Mouse (Mus musculus) limb, embryonic 10.5 days (tissue): ENCODE data around the gene Mfge8. TPM values are rescaled to one million over a fixed set of nuclear protein-coding genes. Genes with fewer than 3 reads are reported as not detected.

ENCODE experiments used
- DNase-seq: peaks from one replicate; pipeline ENCODE4 v3.0.0-alpha.2; 2017; ENCODE audit warnings: low spot score
- H3K27ac ChIP-seq: fragments of 300-500 bp; sonication (generic); 2 replicates; pipeline ENCODE4 v1.5.1; 2016; ENCODE audit warnings: mild to moderate bottlenecking
- H3K27me3 ChIP-seq: fragments of 300-500 bp; sonication (generic); 2 replicates; pipeline ENCODE4 v1.6.1; 2016; ENCODE audit warnings: low read depth, mild to moderate bottlenecking; ENCODE audit not compliant: poor library complexity, severe bottlenecking
- H3K36me3 ChIP-seq: fragments of 300-500 bp; sonication (generic); 2 replicates; pipeline ENCODE4 v1.6.1; 2016; ENCODE audit warnings: mild to moderate bottlenecking, moderate library complexity
- H3K4me1 ChIP-seq: fragments of 300-500 bp; sonication (generic); 2 replicates; pipeline ENCODE4 v1.6.1; 2016
- H3K4me3 ChIP-seq: fragments of 300-500 bp; sonication (generic); 2 replicates; pipeline ENCODE4 v1.5.1; 2016; ENCODE audit warnings: mild to moderate bottlenecking, moderate library complexity
- H3K9me3 ChIP-seq: fragments of 300-500 bp; sonication (generic); replicated peaks from 2 replicates; pipeline ENCODE4 v1.6.1; 2016; ENCODE audit warnings: mild to moderate bottlenecking
- WGBS: fragments of 180-500 bp; shearing (Covaris S2); methylation state at CpG from one replicate; pipeline ENCODE4 v1.1.7; 2016; 5-methylcytosine and 5-hydroxymethylcytosine counted together
- polyA plus RNA-seq: library from polyadenylated mRNA; unstranded; fragments of >200 nt; fragmentation: Nextera tagmentation; extraction: Ambion mirVana; gene quantifications from 2 replicates; pipeline ENCODE4 v1.2.1, GENCODE M21; 2016

Gene Mfge8
- polyA plus RNA-seq, 1 experiment from 2014 or later = 176 TPM

DNA sequence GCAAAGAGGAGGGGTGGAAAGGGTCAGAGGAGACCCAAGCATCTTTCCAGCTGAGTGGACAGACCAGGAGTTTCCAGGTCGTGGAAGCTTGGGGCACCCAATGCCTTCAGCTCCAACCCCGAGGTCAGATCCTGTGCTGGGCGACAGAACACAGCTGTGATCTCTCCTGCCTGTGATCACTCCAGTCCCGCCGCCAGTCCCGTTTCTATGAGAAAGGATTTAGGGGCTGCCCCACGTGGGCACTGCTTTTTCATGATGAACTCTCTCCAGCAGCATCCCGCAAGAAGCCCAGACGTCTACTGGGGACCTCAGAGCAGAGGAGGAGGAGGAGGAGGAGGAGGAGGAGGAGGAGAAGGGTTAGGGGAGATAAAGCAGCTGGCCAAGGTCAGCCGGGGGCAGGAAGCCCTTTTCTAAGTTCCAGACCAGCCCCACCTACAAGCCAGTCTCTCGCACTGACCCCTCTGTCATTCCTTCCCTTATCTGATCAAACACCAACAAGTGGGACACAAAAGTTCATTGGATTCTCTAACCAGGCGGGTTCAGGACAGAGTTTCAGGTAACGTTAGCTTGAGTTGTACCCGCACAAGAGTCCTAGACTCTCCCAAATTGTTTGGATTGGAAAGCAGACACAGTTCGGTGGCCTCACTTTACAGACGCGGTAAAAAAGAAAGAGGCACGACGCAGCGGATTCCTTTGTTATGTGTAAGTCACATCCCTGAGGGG lies 768 bp downstream of the Mfge8 start:
- 2% methylated on average over 20 of the region's 20 CpGs for WGBS
- peaks cover 32% of the 10 kb centered on the region for H3K4me1 ChIP-seq
- peaks cover 24% of the 10 kb centered on the region for H3K36me3 ChIP-seq
- peak overlapping the region; percentile 92 for H3K27ac ChIP-seq
- DNase-seq = peak; percentile 50
- no peaks in the 10 kb centered on the region for H3K27me3 ChIP-seq
- H3K9me3 ChIP-seq = no peaks in the 10 kb centered on the region
- H3K4me3 ChIP-seq = peak overlapping the region; percentile 72

DNA sequence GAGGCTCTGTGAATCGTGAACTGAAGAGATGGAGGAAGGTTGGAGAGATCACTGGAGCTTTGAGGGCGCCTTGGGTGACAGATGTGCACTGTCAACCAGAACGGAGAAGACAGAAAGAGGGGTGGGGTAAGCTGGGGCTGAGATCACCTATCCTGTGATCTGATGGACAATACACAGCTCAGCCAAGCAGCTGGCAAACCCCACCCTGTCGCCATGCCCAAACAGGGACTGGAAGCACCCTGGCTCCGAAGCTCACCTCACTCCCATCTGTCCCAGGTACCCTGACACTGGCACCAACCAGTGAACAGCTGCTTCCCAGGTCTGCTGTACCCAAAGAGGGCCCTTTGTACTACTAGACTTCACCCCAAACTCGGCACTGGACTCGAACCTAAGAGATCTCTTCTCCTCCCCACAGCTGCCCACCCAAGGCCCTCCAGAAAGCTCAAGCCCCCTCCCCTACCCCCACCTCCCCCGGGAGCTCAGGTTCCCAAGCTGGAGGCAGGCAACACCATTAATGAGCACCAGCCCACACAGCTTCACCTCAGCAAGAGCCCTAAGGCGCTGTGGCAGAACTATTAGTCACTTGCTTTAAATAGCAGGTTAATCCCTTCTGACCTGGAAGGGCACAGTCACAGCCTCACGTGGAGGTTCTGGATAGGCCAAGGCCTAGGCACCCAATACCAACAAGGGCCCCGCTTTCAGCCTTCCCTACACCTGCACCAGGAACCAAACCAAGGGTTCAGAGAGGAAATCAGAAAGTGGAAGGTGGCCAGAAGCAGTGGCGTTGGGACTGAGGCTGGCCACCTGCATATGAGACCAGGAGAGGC lies 1.6 kb downstream of the Mfge8 start:
- 46% methylated on average over 12 of the region's 12 CpGs for WGBS

DNA sequence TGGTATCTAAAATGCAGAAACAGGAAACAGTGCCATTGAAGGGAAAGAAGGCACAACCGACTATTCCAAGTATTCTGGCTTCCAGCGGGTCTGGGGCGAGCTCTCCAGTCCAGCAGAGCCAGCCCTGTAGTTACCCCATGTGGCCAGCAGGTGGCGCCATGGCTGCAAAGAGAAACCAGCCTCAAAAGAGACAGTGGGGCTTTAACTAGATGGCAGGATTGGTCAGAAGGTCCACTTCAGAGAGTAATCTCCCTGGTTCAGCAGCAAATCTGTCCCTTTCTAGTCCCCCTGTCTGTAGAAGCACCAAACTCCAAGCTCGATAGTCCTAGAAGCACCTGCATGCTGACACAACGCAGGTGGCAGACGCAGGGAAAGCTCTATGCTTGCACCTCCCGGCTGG lies 8.0 kb downstream of the Mfge8 start:
- Histone ChIP-seq H3K27me3 (no peaks in the 10 kb centered on the region), H3K4me3 (no peak overlapping the region), H3K27ac (no peak overlapping the region), H3K4me1 (no peaks in the 10 kb centered on the region), H3K9me3 (no peaks in the 10 kb centered on the region), H3K36me3 (peaks cover 93% of the 10 kb centered on the region)
- DNase-seq = peak; percentile 90
- 43% methylated on average over 8 of the region's 8 CpGs for WGBS

More for the DNA sequence above, 1.6 kb downstream of the Mfge8 start:
- Histone ChIP-seq H3K4me3 (peak overlapping the region; percentile 72), H3K36me3 (peaks cover 33% of the 10 kb centered on the region), H3K4me1 (peaks cover 32% of the 10 kb centered on the region), H3K27me3 (no peaks in the 10 kb centered on the region), H3K27ac (peak overlapping the region; percentile 92), H3K9me3 (no peaks in the 10 kb centered on the region)
- peak; percentile 49 for DNase-seq

DNA sequence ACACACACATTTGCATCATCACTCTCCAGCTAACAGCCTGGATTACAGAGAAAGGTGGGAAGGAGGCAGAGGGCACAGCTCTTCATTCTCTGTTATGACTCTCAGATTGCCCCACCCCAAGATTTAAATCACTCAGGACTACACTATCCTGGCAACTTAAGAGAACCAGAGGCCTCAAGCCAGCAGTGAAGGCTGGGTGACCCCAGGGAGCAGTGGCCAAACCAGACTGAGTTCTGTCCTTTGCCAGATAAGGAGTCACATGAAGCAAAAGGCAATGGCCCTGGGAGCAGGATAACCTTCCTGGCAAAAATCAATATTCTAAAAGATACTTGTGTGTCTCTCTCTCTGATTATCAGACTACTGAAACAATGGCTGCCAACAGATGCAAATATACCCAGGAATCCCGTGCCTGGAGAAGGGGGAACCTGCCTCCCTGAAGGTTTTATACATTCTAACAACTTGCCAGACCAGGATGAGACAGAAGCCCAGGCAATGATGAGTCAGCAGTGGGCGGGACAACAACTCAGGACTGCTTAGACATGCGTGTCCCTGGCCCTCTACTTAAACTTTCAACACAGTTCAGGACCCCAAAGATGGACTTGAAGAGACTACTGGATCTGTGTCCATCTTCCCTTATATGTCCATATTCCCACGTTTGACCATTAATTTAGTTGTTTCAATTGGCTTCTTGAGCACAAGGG lies 8.8 kb downstream of the Mfge8 start:
- no peaks in the 10 kb centered on the region for H3K27me3 ChIP-seq
- no peak overlapping the region for H3K27ac ChIP-seq
- H3K4me1 ChIP-seq = no peaks in the 10 kb centered on the region
- DNase-seq = no peak
- no peak overlapping the region for H3K4me3 ChIP-seq
- peaks cover 97% of the 10 kb centered on the region for H3K36me3 ChIP-seq
- H3K9me3 ChIP-seq = no peaks in the 10 kb centered on the region
- 70% methylated on average over 4 of the region's 4 CpGs for WGBS

DNA sequence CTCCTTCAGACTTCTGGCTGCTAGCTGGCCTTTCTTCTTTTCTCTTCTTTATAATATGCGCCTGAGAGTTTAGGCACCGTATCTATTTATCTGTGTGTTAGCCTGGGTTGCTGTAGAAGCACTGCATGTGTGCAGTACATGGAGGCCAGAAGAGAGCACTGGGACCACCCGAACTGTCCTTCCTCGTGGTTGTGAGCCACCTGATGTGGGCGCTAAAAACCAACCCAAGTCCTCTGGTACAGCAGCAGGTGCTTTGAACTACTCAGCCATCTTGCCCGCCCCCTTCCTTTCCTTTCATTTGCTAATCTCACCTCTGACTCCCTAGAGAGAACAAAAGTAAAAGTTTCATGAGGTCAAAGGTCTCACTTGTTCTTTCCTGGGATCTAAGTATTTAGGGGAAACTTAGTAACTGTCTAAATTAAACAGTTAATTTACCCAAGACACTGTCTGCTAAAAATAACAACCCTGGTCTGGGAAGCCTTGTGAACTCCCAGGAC lies 9.5 kb downstream of the Mfge8 start:
- peaks cover 97% of the 10 kb centered on the region for H3K36me3 ChIP-seq
- 68% methylated on average over 6 of the region's 6 CpGs for WGBS
- no peaks in the 10 kb centered on the region for H3K4me1 ChIP-seq
- H3K4me3 ChIP-seq = no peak overlapping the region
- no peaks in the 10 kb centered on the region for H3K9me3 ChIP-seq
- DNase-seq = no peak
- no peaks in the 10 kb centered on the region for H3K27me3 ChIP-seq
- no peak overlapping the region for H3K27ac ChIP-seq

DNA sequence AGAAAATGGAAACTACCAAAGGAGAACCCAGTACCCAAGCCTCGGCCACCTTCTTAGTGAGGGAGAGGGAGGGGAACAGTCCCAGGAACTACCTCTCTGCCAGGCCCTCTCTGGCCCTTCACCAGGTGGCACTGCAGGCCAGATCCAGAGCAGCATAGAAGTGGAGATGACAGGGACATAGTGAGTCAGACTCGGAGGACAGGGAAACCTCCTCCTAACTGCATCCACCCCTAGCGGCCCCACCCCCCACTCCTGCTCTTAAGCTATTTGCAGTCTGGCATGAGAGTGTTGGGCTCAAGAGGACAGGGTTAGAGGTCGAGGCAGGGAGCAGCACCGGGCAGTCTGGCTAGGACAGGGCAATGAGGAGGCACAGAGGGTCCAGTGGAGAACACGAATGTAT lies 15.5 kb downstream of the Mfge8 start:
- Histone ChIP-seq H3K9me3 (no peaks in the 10 kb centered on the region), H3K4me3 (no peak overlapping the region), H3K4me1 (peaks cover 31% of the 10 kb centered on the region), H3K36me3 (peaks cover 55% of the 10 kb centered on the region), H3K27me3 (peaks cover 22% of the 10 kb centered on the region), H3K27ac (no peak overlapping the region)
- no peak for DNase-seq
- 26% methylated on average over 6 of the region's 6 CpGs for WGBS

DNA sequence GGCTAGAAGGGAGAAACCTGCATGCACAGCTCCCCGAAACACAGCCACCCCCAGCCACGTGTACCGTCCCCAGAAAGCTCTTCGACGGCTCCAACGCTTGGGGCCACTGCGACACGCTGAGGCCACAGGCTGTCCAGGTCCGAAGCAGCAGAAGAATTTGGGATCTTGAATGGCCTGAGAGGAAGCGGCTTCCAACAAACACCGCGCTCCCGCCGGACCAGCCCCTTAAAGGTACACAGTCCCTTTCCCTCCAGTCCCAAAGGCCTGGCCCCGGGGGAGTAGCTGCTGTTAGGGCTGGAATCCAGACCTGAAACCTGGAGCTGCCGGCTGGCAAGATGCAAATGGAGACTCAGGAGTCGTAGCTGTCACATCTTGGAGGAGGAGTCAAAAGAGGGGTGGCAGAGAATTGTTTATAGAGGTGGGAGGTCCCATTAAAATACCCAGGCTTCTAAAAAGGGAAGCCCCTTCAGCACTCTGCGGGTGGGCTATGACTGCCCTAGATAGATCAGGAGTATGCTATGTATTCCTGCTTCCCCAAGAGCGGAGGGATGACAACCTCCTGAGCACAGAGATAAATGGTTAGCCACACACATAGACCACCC lies 17.9 kb downstream of the Mfge8 start, which contains the start of gene Hapln3:
Gene Hapln3, minus strand, starts transcription at position 176 of the 602 bp plus-strand sequence.
- Histone ChIP-seq H3K27me3 (peaks cover 22% of the 10 kb centered on the region), H3K4me3 (peak within 1 kb of the TSS; percentile 47), H3K36me3 (peaks cover 30% of the 10 kb centered on the region), H3K27ac (peak within 1 kb of the TSS; percentile 69), H3K9me3 (no peaks in the 10 kb centered on the region), H3K4me1 (peaks cover 40% of the 10 kb centered on the region)
- WGBS = 3% methylated on average over 19 of the region's 19 CpGs
- peak; percentile 65 for DNase-seq

DNA sequence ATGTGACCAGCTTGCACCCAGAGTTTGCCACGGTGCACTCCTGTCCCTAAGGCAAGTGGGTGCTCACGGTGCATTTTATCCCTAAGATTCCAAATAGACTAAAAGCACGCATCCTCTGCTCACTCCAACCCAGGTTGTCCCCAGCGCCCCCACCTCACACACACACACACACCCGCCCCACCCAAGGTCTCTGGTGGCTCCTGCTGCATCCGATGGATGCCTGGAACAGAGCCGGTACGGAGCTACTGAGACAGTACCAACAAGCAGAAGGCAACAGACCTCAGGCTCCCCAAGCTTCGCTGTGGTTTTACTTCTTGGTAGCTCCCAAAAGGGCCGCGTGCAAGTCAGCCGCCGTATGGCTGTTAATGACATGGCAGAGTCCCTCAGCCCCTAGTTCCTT lies 18.5 kb downstream of the Mfge8 start:
- 20% methylated on average over 13 of the region's 13 CpGs for WGBS
- Histone ChIP-seq H3K36me3 (peaks cover 25% of the 10 kb centered on the region), H3K4me3 (peak overlapping the region; percentile 47), H3K27me3 (peaks cover 22% of the 10 kb centered on the region), H3K4me1 (peaks cover 44% of the 10 kb centered on the region), H3K27ac (peak overlapping the region; percentile 69), H3K9me3 (no peaks in the 10 kb centered on the region)
- DNase-seq = no peak

DNA sequence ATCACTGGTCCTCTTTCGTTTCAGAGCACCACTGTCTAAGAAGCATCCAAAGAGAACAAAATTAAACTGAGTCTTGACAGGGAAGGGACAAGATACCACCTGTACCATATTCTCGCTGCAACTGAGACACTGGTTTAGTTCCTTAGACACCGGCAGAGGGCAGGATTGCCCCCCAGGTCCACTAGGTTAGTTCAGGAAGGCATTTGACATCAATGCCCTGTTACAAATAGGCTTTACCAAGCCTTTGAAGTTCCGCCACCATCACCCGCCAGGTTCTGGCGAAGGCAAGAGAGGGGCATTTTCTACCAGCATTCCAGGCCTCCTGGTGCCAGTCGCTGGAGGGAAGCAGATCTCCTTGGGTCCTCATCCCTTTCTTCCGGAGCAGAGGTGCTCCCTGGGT lies 19.0 kb downstream of the Mfge8 start:
- H3K4me3 ChIP-seq = peak overlapping the region; percentile 47
- WGBS = 10% methylated on average over 8 of the region's 8 CpGs
- peaks cover 22% of the 10 kb centered on the region for H3K27me3 ChIP-seq
- H3K36me3 ChIP-seq = peaks cover 20% of the 10 kb centered on the region
- no peaks in the 10 kb centered on the region for H3K9me3 ChIP-seq
- peak; percentile 35 for DNase-seq
- no peak overlapping the region for H3K27ac ChIP-seq
- peaks cover 44% of the 10 kb centered on the region for H3K4me1 ChIP-seq

DNA sequence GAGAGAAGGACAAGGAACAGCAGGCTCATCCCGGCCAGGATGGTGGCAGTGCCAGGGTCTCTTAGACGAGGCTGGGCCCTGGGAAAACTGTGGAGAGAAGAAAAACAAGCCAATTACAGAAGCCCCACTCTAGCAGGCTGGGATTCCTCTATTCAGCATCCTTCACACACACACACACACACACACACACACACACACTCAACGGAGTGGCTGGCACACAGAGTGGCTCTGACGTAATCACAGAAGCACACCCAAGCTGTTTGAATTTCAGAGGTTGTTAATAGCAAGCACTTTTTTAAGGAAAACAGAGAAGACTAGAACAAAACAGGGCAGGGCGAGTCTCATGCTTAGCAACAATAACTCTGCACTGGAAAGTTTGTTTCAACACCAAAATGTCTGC lies 25.4 kb downstream of the Mfge8 start:
- 89% methylated on average over 5 of the region's 5 CpGs for WGBS

DNA sequence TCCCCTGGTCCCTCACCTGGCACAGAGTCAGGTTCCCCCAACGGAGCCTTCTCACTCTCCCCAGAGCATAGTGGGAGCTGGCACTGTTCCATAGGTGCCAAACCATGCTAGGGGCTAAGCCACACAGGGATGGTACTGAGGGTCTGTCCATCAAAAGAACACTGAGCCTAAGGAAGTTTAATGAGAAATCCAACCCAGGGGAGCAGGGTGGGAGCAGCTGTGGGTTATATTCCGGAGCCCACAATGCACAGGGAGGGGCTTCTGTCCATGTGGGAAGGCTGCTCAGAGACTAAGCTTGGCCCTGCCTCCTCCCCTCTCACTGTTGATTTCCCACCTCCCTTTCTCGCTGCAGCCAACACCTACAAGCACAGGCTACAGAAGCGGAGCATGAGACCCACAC lies 35.0 kb downstream of the Mfge8 start:
- Histone ChIP-seq H3K27me3 (no peaks in the 10 kb centered on the region), H3K27ac (no peak overlapping the region), H3K4me3 (no peak overlapping the region), H3K36me3 (no peaks in the 10 kb centered on the region), H3K4me1 (no peaks in the 10 kb centered on the region), H3K9me3 (no peaks in the 10 kb centered on the region)
- 61% methylated on average over 4 of the region's 4 CpGs for WGBS
- no peak for DNase-seq

More for the DNA sequence above, 25.4 kb downstream of the Mfge8 start:
- Histone ChIP-seq H3K27me3 (no peaks in the 10 kb centered on the region), H3K4me3 (no peak overlapping the region), H3K27ac (no peak overlapping the region), H3K9me3 (no peaks in the 10 kb centered on the region), H3K36me3 (no peaks in the 10 kb centered on the region), H3K4me1 (peaks cover 13% of the 10 kb centered on the region)
- DNase-seq = no peak

DNA sequence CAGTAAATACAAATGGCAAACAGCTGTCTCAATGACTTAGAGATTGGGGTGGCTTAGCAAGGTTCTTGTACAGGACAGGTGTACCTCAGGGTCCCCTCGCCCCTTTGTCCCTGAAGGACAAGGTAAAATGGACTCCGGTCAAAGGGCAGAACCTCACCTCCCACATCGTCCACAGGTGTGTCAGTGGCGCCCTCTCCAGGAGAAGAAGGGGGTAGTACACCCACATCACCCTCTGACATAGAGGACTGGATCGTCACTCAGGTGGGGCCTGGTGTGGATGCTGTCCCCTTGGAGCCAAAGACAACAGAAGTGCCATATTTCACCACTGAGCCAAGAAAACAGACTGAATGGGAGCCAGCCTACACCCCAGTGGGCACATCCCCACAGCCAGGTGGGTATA lies 52.4 kb downstream of the Mfge8 start:
- WGBS = 76% methylated on average over 5 of the region's 5 CpGs

More for the DNA sequence above, 52.4 kb downstream of the Mfge8 start:
- Histone ChIP-seq H3K4me1 (no peaks in the 10 kb centered on the region), H3K4me3 (no peak overlapping the region), H3K27me3 (no peaks in the 10 kb centered on the region), H3K36me3 (no peaks in the 10 kb centered on the region), H3K9me3 (no peaks in the 10 kb centered on the region), H3K27ac (no peak overlapping the region)
- DNase-seq = no peak
